Mouse (Mus musculus) kidney, adult 2 months (tissue): ENCODE data around the gene Borcs5.

Experiments
- CTCF ChIP-seq: fragments of 200-500 bp; conservative IDR thresholded peaks from 2 replicates; pipeline ENCODE4 v1.5.1; 2011; ENCODE audit warnings: low read depth, mild to moderate bottlenecking, control low read depth, low read length, moderate library complexity, mixed read lengths; ENCODE audit not compliant: insufficient read depth, insufficient read length
- POLR2A ChIP-seq: fragments of 200-500 bp; IDR thresholded peaks from one replicate; pipeline ENCODE4 v1.6.1; 2011; ENCODE audit warnings: low read depth, low read length, control low read depth

GRCm38 (mm10) chr6:134606540-134606939 lies 32.8 kb upstream of the Borcs5 start:
- TF ChIP-seq CTCF (no peak), POLR2A (no peak)
